Mouse (Mus musculus) heart, adult 2 months (tissue): Measurements from ENCODE around the gene Slc35e4.

Experiments used
- CTCF ChIP-seq: fragments of 200-600 bp; IDR thresholded peaks from 2 replicates; pipeline ENCODE4 v1.8.1; 2022; ENCODE audit warnings: antibody characterized with exemption, mild to moderate bottlenecking, moderate library complexity
- POLR2A ChIP-seq: fragments of 200-500 bp; IDR thresholded peaks from 2 replicates; pipeline ENCODE4 v1.6.1; 2011; ENCODE audit warnings: mild to moderate bottlenecking, low read depth, low read length, control low read depth; ENCODE audit not compliant: insufficient read depth

DNA sequence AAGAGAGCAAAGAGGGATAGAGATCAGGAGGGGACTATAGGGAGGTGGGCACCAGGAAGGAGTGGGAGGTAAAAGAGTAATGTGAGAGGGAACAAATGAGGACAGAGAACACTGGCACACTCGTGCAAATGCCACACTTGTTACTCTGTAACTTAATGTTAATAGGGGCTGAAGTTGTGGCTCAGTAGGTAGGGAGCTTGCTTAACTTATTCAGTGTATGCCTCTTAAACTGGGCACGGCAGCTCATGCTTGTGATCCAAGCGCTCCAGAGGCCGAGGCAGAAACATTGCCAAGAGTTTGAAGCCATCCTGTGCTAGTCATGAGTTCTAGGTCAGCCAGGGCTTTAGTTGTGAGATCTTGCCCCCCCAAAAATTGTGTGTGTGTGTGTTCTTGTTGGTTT lies 20.7 kb upstream of the Slc35e4 start:
- no peak for TF ChIP-seq CTCF
- no peak for TF ChIP-seq POLR2A
